9 mouse cellular contexts compared by ENCODE assay signal in genomic region chr9:71358961-71359360, GRCm38 (mm10).
DNase-seq lines count a peak whose midpoint lies in the region; TF ChIP-seq lines count a peak whose summit lies in the region.
"Had no signal": no experiment of that assay in that cellular context is flagged by ENCODE, and none has a peak within 500 bp of the region (broad histone marks: within the 10 kb centered on the region; RNA-seq: fewer than 3 reads in every experiment).

No protein-coding gene starts in this region.

- H3K27ac ChIP-seq in heart, embryonic 10.5 days, result no peak overlapping the region
- H3K27ac ChIP-seq: limb, embryonic 13.5 days had no signal

- H3K27me3 ChIP-seq in heart, embryonic 10.5 days (ENCODE audit: insufficient read depth, poor library complexity, severe bottlenecking), result no peaks in the 10 kb centered on the region

- H3K4me3 ChIP-seq in heart, embryonic 10.5 days, result no peak overlapping the region
- H3K4me3 ChIP-seq: limb, embryonic 13.5 days had no signal

- no peaks in the 10 kb centered on the region for H3K36me3 ChIP-seq in heart, embryonic 10.5 days
- H3K36me3 ChIP-seq: limb, embryonic 13.5 days had no signal

- TF ChIP-seq POLR2A in brain, embryonic 14.5 days (IDR thresholded peaks at IDR 0.05; ENCODE audit: borderline replicate concordance, extremely low read depth, insufficient read depth, insufficient read length, poor library complexity, severe bottlenecking), result no peak

- 29% methylated on average over 4 of the region's 4 CpGs for WGBS in heart, embryonic 10.5 days

- H3K4me1 ChIP-seq in heart, embryonic 10.5 days, result peaks cover 8% of the 10 kb centered on the region; the same call in 1 of the 2 replicates
- H3K4me1 ChIP-seq: limb, embryonic 13.5 days had no signal

- no peaks in the 10 kb centered on the region for H3K9me3 ChIP-seq in heart, embryonic 10.5 days
- H3K9me3 ChIP-seq: limb, embryonic 13.5 days had no signal

- DNase-seq in heart, adult 18-20 months, result peak; percentile 30 to 64
- no peak for DNase-seq in heart, embryonic 10.5 days (ENCODE audit: low spot score)
- DNase-seq in right cerebral cortex, adult 2 months (ENCODE audit: low spot score in 2 of 2), result peak; percentile 28 to 56
- no peak for DNase-seq in right cerebral cortex, postnatal 4 days
- DNase-seq in brain, embryonic 14.5 days (ENCODE audit: low read depth), result peak; percentile 75
- peak; percentile 22 for DNase-seq in layer of hippocampus, adult 9-10 months (ENCODE audit: low spot score)
- DNase-seq in spleen, postnatal 14 days (ENCODE audit: low spot score in 2 of 2), result no peak
- DNase-seq in right cerebral cortex, postnatal 25 days, result no peak

- TF ChIP-seq CTCF in brain, embryonic 14.5 days (IDR thresholded peaks at IDR 0.05; ENCODE audit: borderline replicate concordance, extremely low read depth, insufficient read depth, insufficient read length), result peak; percentile 68; the same call in 1 of the 2 replicates

Comparison
In these comparisons a context has a peak if more than half of its experiments do, and no peak if none do; other contexts are left out.
1. DNase-seq: peak in heart, adult 18-20 months (2 of 2), right cerebral cortex, adult 2 months (2 of 2), brain, embryonic 14.5 days (single experiment) and layer of hippocampus, adult 9-10 months (single experiment); none in heart, embryonic 10.5 days (single experiment), right cerebral cortex, postnatal 4 days (single experiment), spleen, postnatal 14 days (0 of 2) and right cerebral cortex, postnatal 25 days (single experiment).